Mouse (Mus musculus) E14TG2a.4 (cell line): ENCODE measurements around the gene 2410137M14Rik.

Experiments
- CTCF ChIP-seq: conservative IDR thresholded peaks from 2 replicates; pipeline ENCODE4 v1.5.1; 2014; ENCODE audit warnings: low read length
- NANOG ChIP-seq: IDR thresholded peaks from 2 replicates; pipeline ENCODE4 v1.6.1; 2014; ENCODE audit warnings: borderline replicate concordance, low read length, mixed read lengths
- POU5F1 ChIP-seq: IDR thresholded peaks from 2 replicates; pipeline ENCODE4 v1.6.1; 2014; ENCODE audit warnings: low read length, borderline replicate concordance

GRCm38 (mm10) chr17:37000863-37001262 lies 19.8 kb upstream of the 2410137M14Rik start, which contains the start of gene Zfp57:
- TF ChIP-seq CTCF (no peak), NANOG (no peak), POU5F1 (no peak)
